Mouse (Mus musculus): Measurements from ENCODE around the gene Spaca9. TPM values are rescaled to one million over a fixed set of nuclear protein-coding genes. Genes with fewer than 3 reads are reported as not detected.

The Spaca9 gene
- polyA plus RNA-seq (2016; fragmentation: Nextera tagmentation; extraction: Ambion mirVana), result 2.1 and 3.8 TPM in 2 replicates

- peak; percentile 84 for ATAC-seq (ENCODE audit: low FRiP score)
- Histone ChIP-seq H3K4me3 (peak within 1 kb of the TSS; percentile 49), H3K4me2 (replicated peaks) (peak within 1 kb of the TSS; percentile 77), H3K9me3 (replicated peaks) (no peaks in the 10 kb centered on the region), H3K27me3 (peaks cover 9% of the 10 kb centered on the region; the same call in 1 of the 2 replicates), H3K27ac (no peak within 1 kb of the TSS), H3K9ac (peak within 1 kb of the TSS; percentile 63), H3K36me3 (no peaks in the 10 kb centered on the region), H3K4me1 (peaks cover 14% of the 10 kb centered on the region)
- 1% methylated on average over 53 of the region's 53 CpGs for WGBS
These were observed at the start of gene Spaca9, which contains the start of gene Ak8 for GRCm38 (mm10) chr2:28699361-28700335. Gene Spaca9, minus strand, starts transcription at chr2:28699727. Gene Ak8, plus strand, starts transcription at chr2:28700164.

- H3K9me3 ChIP-seq (replicated peaks), result no peaks in the 10 kb centered on the region
- no peak overlapping the region for H3K4me2 ChIP-seq (replicated peaks)
- no peak overlapping the region for H3K27ac ChIP-seq
- peaks cover 45% of the 10 kb centered on the region for H3K27me3 ChIP-seq
- no peak overlapping the region for H3K9ac ChIP-seq
- no peaks in the 10 kb centered on the region for H3K36me3 ChIP-seq
- no peak overlapping the region for H3K4me3 ChIP-seq
- no peak for ATAC-seq (ENCODE audit: low FRiP score)
- 80% methylated on average over 2 of the region's 2 CpGs for WGBS
- H3K4me1 ChIP-seq, result peaks cover 31% of the 10 kb centered on the region
These were observed 48.2 kb upstream of the Spaca9 start for GRCm38 (mm10) chr2:28747705-28748104.

- no peak overlapping the region for H3K4me2 ChIP-seq (replicated peaks)
- H3K4me1 ChIP-seq, result peaks cover 22% of the 10 kb centered on the region
- H3K27ac ChIP-seq, result no peak overlapping the region
- H3K9ac ChIP-seq, result no peak overlapping the region
- H3K4me3 ChIP-seq, result no peak overlapping the region
- H3K36me3 ChIP-seq, result no peaks in the 10 kb centered on the region
- H3K9me3 ChIP-seq (replicated peaks), result no peaks in the 10 kb centered on the region
- H3K27me3 ChIP-seq, result peaks cover 36% of the 10 kb centered on the region
- 73% methylated on average over 15 of the region's 15 CpGs for WGBS
- no peak for ATAC-seq (ENCODE audit: low FRiP score)
These were observed 47.3 kb upstream of the Spaca9 start for GRCm38 (mm10) chr2:28746682-28747332.

- Histone ChIP-seq H3K4me3 (no peak overlapping the region), H3K27ac (no peak overlapping the region), H3K27me3 (peaks cover 17% of the 10 kb centered on the region; the same call in 1 of the 2 replicates), H3K9ac (no peak overlapping the region), H3K4me2 (replicated peaks) (no peak overlapping the region), H3K36me3 (no peaks in the 10 kb centered on the region), H3K4me1 (no peaks in the 10 kb centered on the region), H3K9me3 (replicated peaks) (no peaks in the 10 kb centered on the region)
- no peak for ATAC-seq (ENCODE audit: low FRiP score)
- WGBS, result 82% methylated on average over 8 of the region's 8 CpGs
These were observed 43.2 kb upstream of the Spaca9 start for GRCm38 (mm10) chr2:28742701-28743100.

GRCm38 (mm10) chr2:28740159-28740558 lies 40.6 kb upstream of the Spaca9 start:
- Histone ChIP-seq H3K27me3 (peaks cover 9% of the 10 kb centered on the region; the same call in 1 of the 2 replicates), H3K4me1 (no peaks in the 10 kb centered on the region), H3K4me2 (replicated peaks) (no peak overlapping the region), H3K36me3 (no peaks in the 10 kb centered on the region), H3K9ac (no peak overlapping the region), H3K9me3 (replicated peaks) (no peaks in the 10 kb centered on the region), H3K27ac (no peak overlapping the region), H3K4me3 (no peak overlapping the region)
- no peak for ATAC-seq (ENCODE audit: low FRiP score)
- 90% methylated on average over 5 of the region's 5 CpGs for WGBS

- Histone ChIP-seq H3K4me1 (no peaks in the 10 kb centered on the region), H3K4me3 (no peak overlapping the region), H3K36me3 (no peaks in the 10 kb centered on the region), H3K27me3 (peaks cover 7% of the 10 kb centered on the region; the same call in 1 of the 2 replicates), H3K27ac (no peak overlapping the region), H3K4me2 (replicated peaks) (no peak overlapping the region), H3K9ac (no peak overlapping the region), H3K9me3 (replicated peaks) (no peaks in the 10 kb centered on the region)
- no peak for ATAC-seq (ENCODE audit: low FRiP score)
- WGBS, result 89% methylated on average over 5 of the region's 5 CpGs
These were observed 37.6 kb upstream of the Spaca9 start for GRCm38 (mm10) chr2:28737112-28737511.

- peaks cover 16% of the 10 kb centered on the region for H3K4me1 ChIP-seq
- no peak for ATAC-seq (ENCODE audit: low FRiP score)
- no peaks in the 10 kb centered on the region for H3K27me3 ChIP-seq
- H3K9me3 ChIP-seq (replicated peaks), result no peaks in the 10 kb centered on the region
- no peaks in the 10 kb centered on the region for H3K36me3 ChIP-seq
- no peak overlapping the region for H3K9ac ChIP-seq
- H3K4me2 ChIP-seq (replicated peaks), result no peak overlapping the region
- no peak overlapping the region for H3K4me3 ChIP-seq
- no peak overlapping the region for H3K27ac ChIP-seq
These were observed 31.1 kb upstream of the Spaca9 start for GRCm38 (mm10) chr2:28730676-28731075.

GRCm38 (mm10) chr2:28727786-28728404 lies 28.4 kb upstream of the Spaca9 start:
- no peak overlapping the region for H3K4me3 ChIP-seq
- H3K9me3 ChIP-seq (replicated peaks), result no peaks in the 10 kb centered on the region
- WGBS, result 8% methylated on average over 16 of the region's 16 CpGs
- no peaks in the 10 kb centered on the region for H3K27me3 ChIP-seq
- peak overlapping the region; percentile 19; the same call in 1 of the 2 replicates for H3K4me2 ChIP-seq (replicated peaks)
- peaks cover 20% of the 10 kb centered on the region for H3K4me1 ChIP-seq
- peak overlapping the region; percentile 43; the same call in 1 of the 2 replicates for H3K9ac ChIP-seq
- no peaks in the 10 kb centered on the region for H3K36me3 ChIP-seq
- H3K27ac ChIP-seq, result peak overlapping the region; percentile 45; the same call in 1 of the 2 replicates
- peak; percentile 78 for ATAC-seq (ENCODE audit: low FRiP score)

GRCm38 (mm10) chr2:28723912-28724311 lies 24.4 kb upstream of the Spaca9 start:
- Histone ChIP-seq H3K27ac (no peak overlapping the region), H3K9ac (no peak overlapping the region), H3K4me1 (peaks cover 20% of the 10 kb centered on the region), H3K4me2 (replicated peaks) (no peak overlapping the region), H3K27me3 (no peaks in the 10 kb centered on the region), H3K4me3 (no peak overlapping the region), H3K9me3 (replicated peaks) (no peaks in the 10 kb centered on the region), H3K36me3 (no peaks in the 10 kb centered on the region)
- no peak for ATAC-seq (ENCODE audit: low FRiP score)
- WGBS, result 67% methylated on average over 9 of the region's 9 CpGs

- no peak overlapping the region for H3K27ac ChIP-seq
- peaks cover 11% of the 10 kb centered on the region for H3K4me1 ChIP-seq
- no peaks in the 10 kb centered on the region for H3K27me3 ChIP-seq
- H3K4me2 ChIP-seq (replicated peaks), result no peak overlapping the region
- WGBS, result 89% methylated on average over 8 of the region's 8 CpGs
- no peaks in the 10 kb centered on the region for H3K36me3 ChIP-seq
- H3K4me3 ChIP-seq, result no peak overlapping the region
- no peaks in the 10 kb centered on the region for H3K9me3 ChIP-seq (replicated peaks)
- no peak for ATAC-seq (ENCODE audit: low FRiP score)
- H3K9ac ChIP-seq, result no peak overlapping the region
These were observed 22.9 kb upstream of the Spaca9 start for GRCm38 (mm10) chr2:28722419-28722818.

- H3K4me1 ChIP-seq, result 0 out of 2 replicates have a peak, but pooled peaks cover 3% of the 10 kb centered on the region
- no peaks in the 10 kb centered on the region for H3K9me3 ChIP-seq (replicated peaks)
- no peak for ATAC-seq (ENCODE audit: low FRiP score)
- no peak overlapping the region for H3K4me2 ChIP-seq (replicated peaks)
- H3K27me3 ChIP-seq, result no peaks in the 10 kb centered on the region
- no peaks in the 10 kb centered on the region for H3K36me3 ChIP-seq
- H3K27ac ChIP-seq, result no peak overlapping the region
- no peak overlapping the region for H3K4me3 ChIP-seq
- H3K9ac ChIP-seq, result no peak overlapping the region
- WGBS, result 81% methylated on average over 8 of the region's 8 CpGs
These were observed 13.5 kb upstream of the Spaca9 start for GRCm38 (mm10) chr2:28713036-28713435.

- ATAC-seq (ENCODE audit: low FRiP score), result no peak
- no peak overlapping the region for H3K4me2 ChIP-seq (replicated peaks)
- H3K9me3 ChIP-seq (replicated peaks), result no peaks in the 10 kb centered on the region
- WGBS, result 77% methylated on average over 6 of the region's 6 CpGs
- H3K36me3 ChIP-seq, result no peaks in the 10 kb centered on the region
- H3K9ac ChIP-seq, result no peak overlapping the region
- no peak overlapping the region for H3K4me3 ChIP-seq
- no peaks in the 10 kb centered on the region for H3K27me3 ChIP-seq
- no peak overlapping the region for H3K27ac ChIP-seq
- H3K4me1 ChIP-seq, result 0 out of 2 replicates have a peak, but pooled peaks cover 9% of the 10 kb centered on the region
These were observed 7.3 kb upstream of the Spaca9 start for GRCm38 (mm10) chr2:28706787-28707186.

All from hindbrain, embryonic 12.5 days (tissue).